In genomic region chr1:131139102-131140095, GRCm38 (mm10) we compare ENCODE assay signal across 8 mouse cellular contexts. TPM values are rescaled to one million over a fixed set of nuclear protein-coding genes. Genes with fewer than 3 reads are reported as not detected.
A peak's percentile ranks its signal among the peaks of the same experiment; 100 is the strongest.
DNase-seq lines count a peak whose midpoint lies in the region; ATAC-seq and TF ChIP-seq lines count a peak whose summit lies in the region.

No protein-coding gene starts in this region.

- H3K9ac ChIP-seq in liver, embryonic 12.5 days, result peak overlapping the region; percentile 93
- no peak overlapping the region for H3K9ac ChIP-seq in neural tube, embryonic 14.5 days (replicated peaks; ENCODE audit: low read depth, low read length)

- no peak for TF ChIP-seq CTCF in testis, adult 2 months (IDR thresholded peaks at IDR 0.05; ENCODE audit: control insufficient read depth, insufficient read depth, insufficient replicate concordance, low read depth, low read length)

- no peak for ATAC-seq in liver, embryonic 12.5 days
- ATAC-seq in neural tube, embryonic 14.5 days (ENCODE audit: low read depth), result no peak
- ATAC-seq in megakaryocyte-erythroid progenitor cell, adult 5-6 weeks (replicated peaks; ENCODE audit: low FRiP score, low TSS enrichment, poor library complexity, severe bottlenecking), result no peak

- DNase-seq in testis, postnatal 10 days (ENCODE audit: low spot score), result no peak
- DNase-seq in fibroblast of lung, adult 2 months (ENCODE audit: low read depth), result peak; percentile 79
- no peak for DNase-seq in adrenal gland, postnatal 14 days
- no peak for DNase-seq in urinary bladder, adult 2 months (ENCODE audit: low spot score)

- WGBS in liver, embryonic 12.5 days (ENCODE audit: insufficient replicate concordance), result 61% methylated on average over 11 of the region's 11 CpGs
- 68% methylated on average over 11 of the region's 11 CpGs for WGBS in neural tube, embryonic 14.5 days

- H3K27me3 ChIP-seq in testis, adult 2 months (ENCODE audit: control insufficient read depth, insufficient read depth, low read length), result no peaks in the 10 kb centered on the region
- H3K27me3 ChIP-seq in liver, embryonic 12.5 days (replicated peaks), result no peaks in the 10 kb centered on the region
- H3K27me3 ChIP-seq in neural tube, embryonic 14.5 days (ENCODE audit: control insufficient read depth, insufficient read depth, low read length), result no peaks in the 10 kb centered on the region

- H3K4me1 ChIP-seq in testis, adult 2 months (ENCODE audit: control insufficient read depth, insufficient read depth, low read length), result peaks cover 9% of the 10 kb centered on the region
- peaks cover 52% of the 10 kb centered on the region for H3K4me1 ChIP-seq in liver, embryonic 12.5 days
- peaks cover 6% of the 10 kb centered on the region for H3K4me1 ChIP-seq in neural tube, embryonic 14.5 days (ENCODE audit: control insufficient read depth, insufficient read depth, low read length)

- H3K36me3 ChIP-seq in testis, adult 2 months (ENCODE audit: control insufficient read depth, insufficient read depth, low read length), result no peaks in the 10 kb centered on the region
- peaks cover 9% of the 10 kb centered on the region for H3K36me3 ChIP-seq in liver, embryonic 12.5 days
- no peaks in the 10 kb centered on the region for H3K36me3 ChIP-seq in neural tube, embryonic 14.5 days (ENCODE audit: control insufficient read depth, insufficient read depth, low read length)

- peak overlapping the region; percentile 88 for H3K4me2 ChIP-seq in liver, embryonic 12.5 days
- H3K4me2 ChIP-seq in neural tube, embryonic 14.5 days (ENCODE audit: low read depth, low read length), result peak overlapping the region; percentile 47

- H3K4me3 ChIP-seq in testis, adult 2 months (ENCODE audit: control insufficient read depth, low read depth, low read length), result peak overlapping the region; percentile 73
- peak overlapping the region; percentile 97 for H3K4me3 ChIP-seq in liver, embryonic 12.5 days
- H3K4me3 ChIP-seq in neural tube, embryonic 14.5 days (ENCODE audit: low read depth, low read length), result peak overlapping the region; percentile 75; the same call in 1 of the 2 replicates

- no peak for TF ChIP-seq POLR2A in testis, adult 2 months (IDR thresholded peaks at IDR 0.05; ENCODE audit: control insufficient read depth, low read depth, low read length)

- H3K27ac ChIP-seq in testis, adult 2 months (ENCODE audit: control insufficient read depth, insufficient read depth, low read depth, low read length), result peak overlapping the region; percentile 53; the same call in 1 of the 2 replicates
- peak overlapping the region; percentile 95 for H3K27ac ChIP-seq in liver, embryonic 12.5 days
- H3K27ac ChIP-seq in neural tube, embryonic 14.5 days (ENCODE audit: low read depth, low read length), result no peak overlapping the region

- no peaks in the 10 kb centered on the region for H3K9me3 ChIP-seq in liver, embryonic 12.5 days (replicated peaks)
- no peaks in the 10 kb centered on the region for H3K9me3 ChIP-seq in neural tube, embryonic 14.5 days (ENCODE audit: control insufficient read depth, low read length)

RNA-seq across cellular contexts. Expression of gene Dyrk3, which starts 1.3 kb away (rescaled TPM):
- 102 and 113 TPM in 2 replicates for polyA plus RNA-seq in testis, adult 2 months (2012; rRNA removed)
- polyA plus RNA-seq in liver, embryonic 12.5 days (2016; fragmentation: Nextera tagmentation; extraction: Ambion mirVana), result 17.6 and 17.7 TPM in 2 replicates
- 12.6 and 16.5 TPM in 2 replicates for polyA plus RNA-seq in neural tube, embryonic 14.5 days (2014; fragmentation: Nextera tagmentation; extraction: Ambion mirVana)
- total RNA-seq in megakaryocyte-erythroid progenitor cell, adult 5-6 weeks (2014; fragmentation: Nextera tagmentation), result 18.2 and 19.6 TPM in 2 replicates
- 20.0 and 31.3 TPM in 2 replicates for total RNA-seq in megakaryocyte-erythroid progenitor cell, adult 5-6 weeks (2017)
- 5.3 and 7.1 TPM in 2 replicates for total RNA-seq in adrenal gland, postnatal 14 days (2021)
- 0.47 and 0.52 TPM in 2 replicates for polyA plus RNA-seq in urinary bladder, adult 2 months (2012; rRNA removed)

RNA-seq across cellular contexts. Expression of gene Eif2d, which starts 13.6 kb away (rescaled TPM):
- polyA plus RNA-seq in testis, adult 2 months (2012; rRNA removed), result 18.1 and 18.4 TPM in 2 replicates
- polyA plus RNA-seq in liver, embryonic 12.5 days (2016; fragmentation: Nextera tagmentation; extraction: Ambion mirVana), result 42.2 and 42.6 TPM in 2 replicates
- 54.8 and 58.7 TPM in 2 replicates for polyA plus RNA-seq in neural tube, embryonic 14.5 days (2014; fragmentation: Nextera tagmentation; extraction: Ambion mirVana)
- total RNA-seq in megakaryocyte-erythroid progenitor cell, adult 5-6 weeks (2014; fragmentation: Nextera tagmentation), result 73.6 and 79.4 TPM in 2 replicates
- 37.4 and 48.3 TPM in 2 replicates for total RNA-seq in megakaryocyte-erythroid progenitor cell, adult 5-6 weeks (2017)
- 42.2 and 43.4 TPM in 2 replicates for total RNA-seq in adrenal gland, postnatal 14 days (2021)
- polyA plus RNA-seq in urinary bladder, adult 2 months (2012; rRNA removed), result 39.3 and 45.1 TPM in 2 replicates

RNA-seq across cellular contexts. Expression of gene Mapkapk2, which starts 41.8 kb away (rescaled TPM):
- 13.2 and 14.7 TPM in 2 replicates for polyA plus RNA-seq in testis, adult 2 months (2012; rRNA removed)
- 25.7 and 27.0 TPM in 2 replicates for polyA plus RNA-seq in liver, embryonic 12.5 days (2016; fragmentation: Nextera tagmentation; extraction: Ambion mirVana)
- polyA plus RNA-seq in neural tube, embryonic 14.5 days (2014; fragmentation: Nextera tagmentation; extraction: Ambion mirVana), result 15.8 and 16.1 TPM in 2 replicates
- total RNA-seq in megakaryocyte-erythroid progenitor cell, adult 5-6 weeks (2014; fragmentation: Nextera tagmentation), result 43.1 and 46.2 TPM in 2 replicates
- total RNA-seq in megakaryocyte-erythroid progenitor cell, adult 5-6 weeks (2017), result 37.1 and 42.6 TPM in 2 replicates
- total RNA-seq in adrenal gland, postnatal 14 days (2021), result 159 and 180 TPM in 2 replicates
- 77.4 and 86.8 TPM in 2 replicates for polyA plus RNA-seq in urinary bladder, adult 2 months (2012; rRNA removed)
